Mouse (Mus musculus) liver (tissue): ENCODE measurements around the gene Bckdk.
"Not testable (repeated sequence)": the region's sequence is repeated elsewhere in the genome, so short reads cannot be mapped to it uniquely, and the experiment has no call there.

Experiments used
- DNase-seq: peaks from one replicate; pipeline ENCODE4 v3.0.0-alpha.2; 2020; ENCODE audit warnings: mixed read lengths

Bckdk gene

DNA sequence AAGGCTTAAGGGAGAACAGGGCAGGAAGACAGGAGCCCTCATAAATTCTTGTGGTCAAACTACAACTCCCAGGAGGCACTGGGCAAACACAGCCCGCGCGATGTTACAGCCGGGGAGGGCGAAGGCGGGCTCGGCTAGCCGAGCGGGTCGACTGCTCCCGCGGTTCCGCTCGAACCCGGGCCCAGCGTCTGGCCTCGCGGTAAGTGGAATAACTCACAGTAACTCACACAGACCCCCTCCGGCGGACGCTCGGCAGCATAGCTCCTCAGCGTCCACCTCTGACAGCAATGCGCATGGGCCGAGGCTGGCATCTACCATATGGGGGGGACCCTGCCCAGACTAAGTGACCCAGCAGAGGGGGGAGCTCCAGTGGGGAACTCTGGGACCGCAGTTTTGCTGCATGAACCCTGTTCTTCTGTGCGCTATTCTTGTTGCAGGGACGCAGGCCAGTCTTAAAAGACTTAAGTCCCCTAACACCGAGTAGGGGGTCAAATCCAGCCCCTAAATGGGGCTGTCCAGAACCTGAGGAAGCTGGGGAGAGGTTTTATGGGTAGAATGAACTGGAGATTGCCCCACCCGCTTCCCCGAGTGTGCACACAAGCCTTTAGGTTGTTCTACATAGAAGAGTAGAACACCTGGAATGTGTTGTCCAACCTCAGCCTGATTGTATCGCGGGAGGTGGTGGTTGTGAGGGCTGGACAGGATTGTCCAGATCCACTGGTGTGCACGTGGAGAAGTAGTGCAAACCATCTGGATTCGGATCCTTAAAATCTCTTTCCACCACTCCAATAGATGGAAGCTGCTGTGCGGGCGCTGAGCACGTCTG, at the start of gene Bckdk:
Bckdk (plus strand) TSS at position 112 of the 826 bp plus-strand sequence.
- DNase-seq, result peak; percentile 82

DNA sequence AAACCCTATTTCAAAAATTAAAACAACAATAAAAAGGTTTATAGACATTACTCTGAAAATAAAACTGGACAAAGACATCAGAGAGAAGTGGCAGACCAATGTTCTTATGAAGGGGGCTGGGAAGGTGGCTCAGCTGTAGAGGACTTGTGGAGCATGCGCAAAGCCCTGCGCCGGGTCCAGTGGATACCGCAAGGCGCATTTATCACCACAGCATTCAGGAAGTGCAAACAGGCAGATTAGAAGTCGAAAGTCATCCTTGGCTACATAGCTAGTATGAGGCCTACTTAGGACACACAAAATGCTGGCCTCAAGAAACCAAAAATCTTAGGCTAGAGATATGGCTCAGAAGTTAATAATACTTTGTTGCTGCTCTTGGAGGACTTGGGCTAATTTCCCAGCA, 45.6 kb upstream of the Bckdk start:
- peak; percentile 52 for DNase-seq

DNA sequence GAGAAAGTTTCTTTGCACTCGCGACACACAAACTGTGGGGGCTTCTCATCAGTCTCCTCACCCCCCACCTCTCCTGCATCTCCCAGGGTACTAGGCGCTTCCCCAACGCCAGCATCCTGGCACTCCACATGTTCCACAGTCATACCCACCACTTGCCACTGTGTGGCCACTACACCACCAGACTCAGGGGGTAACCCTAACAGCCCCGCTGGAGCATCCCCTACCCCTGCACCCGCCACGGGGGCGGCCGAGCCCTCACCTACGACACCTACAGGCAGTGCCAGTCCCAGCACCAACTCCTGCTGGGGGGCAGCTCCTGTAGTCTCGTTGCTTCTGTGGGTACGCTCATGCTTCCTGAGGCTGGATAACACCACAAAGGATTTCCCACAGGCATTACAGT, 37.4 kb upstream of the Bckdk start:
- DNase-seq, result no peak

DNA sequence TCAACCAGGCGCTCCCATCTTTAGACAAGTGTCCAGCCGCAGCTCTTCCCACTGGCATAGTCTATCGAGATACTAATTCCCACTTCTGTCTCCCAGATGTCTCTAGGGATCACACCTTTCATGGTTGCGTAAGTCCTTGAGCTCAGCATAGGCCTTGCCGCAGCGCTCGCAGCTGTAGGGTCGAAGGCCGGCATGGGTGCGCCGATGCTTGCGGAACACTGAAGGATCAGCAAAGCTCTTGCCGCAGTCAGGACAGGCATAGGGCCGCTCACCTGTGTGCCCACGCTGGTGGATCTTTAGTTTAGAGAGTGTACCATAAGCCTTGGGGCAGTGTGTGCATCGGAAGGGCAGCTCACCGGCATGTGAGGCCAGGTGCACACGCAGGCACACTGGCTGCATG, 36.2 kb upstream of the Bckdk start:
- no peak for DNase-seq

DNA sequence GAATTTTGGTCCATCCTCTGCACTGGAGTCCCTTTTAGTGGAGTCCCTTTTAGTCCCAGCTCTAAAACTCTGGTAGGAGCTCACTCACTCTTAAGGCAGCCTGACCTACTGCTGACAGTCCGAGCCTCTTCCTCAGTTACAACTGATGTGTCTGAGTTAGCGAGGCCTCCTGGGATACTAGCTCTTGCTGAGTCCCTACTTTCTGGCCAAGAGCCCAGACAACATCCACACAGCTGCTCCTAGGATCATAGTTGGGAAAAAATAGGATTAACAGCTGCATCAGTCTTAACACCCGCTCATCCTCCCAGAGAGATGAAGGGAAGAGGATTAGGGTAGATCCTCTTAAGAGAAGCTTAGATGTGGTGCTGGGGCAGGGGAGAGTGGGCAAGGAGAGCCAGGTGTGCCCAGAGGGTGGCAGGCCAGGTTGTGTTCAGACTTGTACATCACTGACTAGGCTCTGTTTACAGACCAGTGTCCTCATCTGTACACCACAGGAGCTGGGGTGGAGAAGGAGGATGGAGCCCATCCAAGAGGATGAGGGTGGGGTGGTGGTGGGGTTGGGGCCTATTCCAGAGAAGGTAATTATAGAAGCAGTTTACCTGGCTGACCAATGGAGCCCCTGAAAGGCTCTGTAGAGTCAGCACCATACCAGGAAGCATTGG, 34.6 kb upstream of the Bckdk start:
- DNase-seq, result no peak

DNA sequence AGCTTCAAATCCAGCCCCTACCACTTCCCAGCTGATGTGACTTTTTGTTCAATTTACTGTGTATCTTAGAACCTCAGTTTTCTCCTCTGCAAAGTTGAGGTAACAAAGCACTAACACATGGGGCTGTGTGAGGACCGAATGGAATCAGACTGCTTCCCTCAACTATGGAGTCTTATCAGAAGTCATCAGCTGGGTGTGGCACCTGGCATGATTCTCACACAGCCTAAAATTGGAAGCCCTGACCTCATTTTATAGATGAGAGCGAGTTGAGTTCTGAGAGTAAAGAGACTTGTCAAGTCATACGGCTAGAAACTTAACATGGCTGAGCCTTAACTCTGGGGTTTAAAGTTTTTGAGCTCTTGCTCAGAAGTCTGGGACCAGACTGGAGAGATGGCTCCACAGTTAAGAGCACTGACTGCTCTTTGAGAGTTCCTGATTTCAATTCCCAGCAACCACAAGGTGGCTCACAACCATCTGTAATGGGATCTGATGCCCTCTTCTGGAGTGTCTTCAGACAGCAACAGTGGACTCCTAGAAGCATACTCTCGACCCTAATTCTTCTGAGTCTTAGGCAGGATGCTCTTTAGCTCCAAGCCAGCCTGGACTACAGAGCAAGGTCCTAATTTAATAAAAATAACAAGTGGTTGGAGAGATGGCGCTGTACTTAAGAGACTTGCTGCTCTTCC, 33.6 kb upstream of the Bckdk start:
- DNase-seq, result no peak

DNA sequence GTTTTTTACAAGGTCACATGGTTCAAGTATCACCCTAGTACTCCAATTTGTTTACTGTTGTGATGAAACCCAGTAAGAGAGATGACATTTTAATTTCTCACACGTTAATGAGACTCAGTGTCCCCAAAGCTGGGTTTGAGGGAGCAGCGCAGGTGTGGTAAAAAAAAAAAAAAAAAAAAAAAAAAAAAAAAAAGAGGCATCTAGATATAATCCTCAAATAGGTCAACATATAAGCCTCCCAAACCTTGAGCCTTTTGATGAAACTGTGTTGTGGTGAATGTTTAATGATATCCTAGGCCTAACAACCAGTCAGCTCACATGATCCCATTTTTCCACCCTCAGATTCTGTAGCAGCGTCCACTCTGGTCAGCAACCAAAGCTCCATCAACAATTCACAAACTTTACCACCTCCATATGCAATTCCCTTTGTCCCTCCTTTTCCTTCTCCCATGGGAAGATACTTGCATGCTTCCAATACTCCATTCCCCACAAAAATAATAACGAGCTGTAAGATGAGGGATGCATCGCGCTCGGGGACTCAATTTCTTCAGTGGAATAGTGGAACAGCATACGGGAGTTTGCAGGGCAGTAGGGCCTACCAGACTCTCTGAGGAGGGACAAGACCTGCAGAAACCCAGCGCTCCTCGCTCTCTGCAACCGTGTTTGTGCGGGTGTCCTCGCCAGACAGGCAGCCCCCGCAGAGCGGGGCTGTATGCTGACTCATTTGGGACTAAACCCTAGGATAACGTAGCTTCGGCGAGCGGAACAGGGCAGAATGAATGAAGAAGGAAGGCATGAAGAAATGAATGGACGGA, 28.9 kb upstream of the Bckdk start:
- no peak for DNase-seq

DNA sequence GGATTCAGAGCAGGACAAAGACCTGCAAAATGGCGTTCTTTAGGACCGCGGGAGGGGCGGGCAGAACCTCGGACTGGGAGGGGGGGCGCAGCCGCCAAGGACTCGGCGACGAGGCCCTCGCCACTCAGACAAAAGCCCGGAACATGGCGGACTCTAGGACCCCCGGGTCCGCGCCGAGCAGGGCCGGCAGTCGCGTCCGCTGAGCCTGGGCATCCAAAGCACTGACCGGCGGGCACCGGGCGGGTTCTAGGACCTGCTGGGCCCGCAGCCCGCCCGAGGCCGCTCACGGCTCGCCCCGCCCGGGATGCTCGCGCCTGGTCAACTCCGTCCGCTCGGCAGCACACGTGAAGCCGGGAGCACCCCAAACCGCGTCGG, 28.3 kb upstream of the Bckdk start:
- peak; percentile 88 for DNase-seq

DNA sequence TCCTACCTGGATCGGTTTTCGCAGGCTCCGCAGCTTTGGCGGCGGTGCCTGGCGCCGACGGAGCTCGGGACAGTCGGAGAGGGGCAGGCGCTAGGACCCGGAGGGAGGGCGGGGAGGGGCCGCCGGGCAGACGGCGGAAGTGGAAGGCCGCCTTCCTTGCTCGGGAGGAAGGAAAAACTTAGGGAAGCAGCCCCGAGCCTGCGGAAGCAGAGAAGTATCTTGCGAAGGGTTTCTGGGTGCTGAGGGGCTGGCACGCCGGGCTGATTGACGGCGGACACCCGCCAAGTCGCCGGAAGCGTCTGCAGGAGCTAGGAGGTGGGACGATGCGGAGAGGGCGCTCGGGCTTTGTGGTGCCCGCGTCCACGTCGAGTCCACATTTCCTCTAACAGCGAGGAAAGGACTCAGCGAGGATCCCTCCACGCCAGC, 27.8 kb upstream of the Bckdk start, which contains the start of gene Zfp646:
Zfp646 (plus strand) TSS at position 181 of the 426 bp plus-strand sequence.
- DNase-seq, result peak; percentile 89

DNA sequence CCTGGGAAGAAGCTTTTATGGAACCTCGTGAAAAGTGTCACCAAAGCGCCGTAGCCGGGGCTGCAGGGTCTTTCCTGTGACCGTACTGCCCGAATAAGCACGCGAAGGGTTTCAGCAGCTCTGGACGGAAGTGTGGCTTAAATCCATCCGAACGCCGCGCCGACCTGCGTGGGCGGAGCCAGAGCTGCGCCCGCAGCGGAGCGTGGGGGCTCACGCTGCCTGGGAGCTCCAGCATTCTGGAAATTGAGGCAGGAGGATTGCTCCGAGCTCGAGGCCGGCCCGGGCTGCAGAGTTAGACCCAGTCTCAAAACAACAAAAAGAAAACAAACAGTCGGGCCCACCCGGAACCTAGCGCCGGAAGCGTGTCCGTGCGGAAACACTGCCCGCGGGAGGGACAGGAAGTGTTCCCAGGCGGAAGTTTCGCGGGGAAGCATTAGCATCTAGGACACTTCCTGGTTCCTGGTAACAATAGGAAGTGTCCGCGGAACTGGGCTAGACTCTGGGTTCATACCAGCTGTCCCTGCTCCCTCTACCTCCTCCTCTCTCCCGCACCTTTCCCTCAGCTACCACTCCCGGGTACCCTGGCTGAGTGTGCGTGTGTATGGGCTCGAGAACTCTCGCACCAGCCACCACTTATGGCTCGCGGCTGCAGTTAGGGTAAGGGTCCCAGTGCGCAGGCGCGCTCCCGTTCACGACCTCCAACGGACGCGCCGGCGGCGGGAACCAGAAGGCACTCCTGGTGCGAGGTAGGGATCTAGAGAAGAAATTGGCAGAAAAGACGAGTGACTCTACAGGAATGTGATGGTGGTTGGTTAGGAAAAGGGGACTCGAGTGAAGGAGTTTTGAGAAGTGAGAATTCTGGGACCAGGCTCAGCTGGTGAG, 27.2 kb upstream of the Bckdk start, which contains the start of gene Zfp668:
Zfp668 (minus strand) TSS at position 362 of the 882 bp plus-strand sequence.
- peak; percentile 91 for DNase-seq

DNA sequence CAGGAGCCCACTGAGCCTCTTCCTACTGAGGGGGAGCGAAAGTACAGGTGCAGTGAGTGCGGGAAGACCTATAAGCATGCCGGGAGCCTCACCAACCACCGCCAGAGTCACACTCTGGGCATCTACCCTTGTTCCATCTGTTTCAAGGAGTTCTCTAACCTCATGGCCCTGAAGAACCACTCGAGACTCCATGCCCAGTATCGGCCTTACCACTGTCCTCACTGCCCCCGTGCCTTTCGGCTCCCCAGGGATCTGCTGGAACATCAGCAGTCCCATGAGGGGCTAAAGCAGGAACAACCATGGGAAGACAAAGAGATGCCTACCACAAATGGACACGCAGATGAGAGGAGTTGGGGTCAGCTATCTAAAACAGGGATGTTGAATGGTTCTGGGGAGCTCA, 24.6 kb upstream of the Bckdk start:
- no peak for DNase-seq

DNA sequence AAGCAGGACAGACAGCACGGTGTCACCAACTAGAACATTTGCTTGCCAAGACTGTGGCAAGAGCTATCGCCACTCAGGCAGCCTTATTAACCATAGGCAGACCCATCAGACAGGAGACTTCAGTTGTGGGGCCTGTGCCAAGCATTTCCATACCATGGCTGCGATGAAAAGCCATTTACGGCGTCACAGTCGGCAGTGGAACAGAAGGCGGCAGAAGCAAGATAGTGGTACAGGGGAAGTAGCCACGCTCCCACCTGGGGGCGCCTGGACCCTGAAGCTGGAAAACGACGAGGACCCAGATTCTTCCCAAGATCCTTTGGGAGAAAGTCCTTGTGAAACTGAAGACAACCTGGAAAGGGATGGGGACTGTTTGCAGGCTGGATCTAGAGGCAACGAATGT, 23.5 kb upstream of the Bckdk start:
- DNase-seq, result no peak

DNA sequence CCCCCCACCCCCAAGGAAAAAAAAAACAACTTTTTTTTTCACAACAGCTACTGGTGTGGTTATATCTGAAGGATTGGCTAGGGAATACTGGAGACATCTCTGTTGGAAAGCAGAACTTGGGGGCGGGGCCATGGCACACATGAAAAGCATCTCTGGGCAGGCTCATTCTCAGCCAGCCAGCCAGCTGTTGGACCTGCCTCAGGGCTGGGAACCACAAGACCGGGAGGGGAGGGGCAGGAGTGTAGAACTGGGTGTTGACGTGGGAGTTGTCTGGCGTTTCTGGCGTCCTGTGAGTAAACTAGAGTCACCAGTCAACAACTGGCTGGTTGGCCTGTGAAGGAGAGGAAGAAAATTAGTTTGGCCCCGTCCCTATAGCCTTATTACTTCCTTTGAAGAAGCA, 17.9 kb upstream of the Bckdk start:
- DNase-seq, result no peak

DNA sequence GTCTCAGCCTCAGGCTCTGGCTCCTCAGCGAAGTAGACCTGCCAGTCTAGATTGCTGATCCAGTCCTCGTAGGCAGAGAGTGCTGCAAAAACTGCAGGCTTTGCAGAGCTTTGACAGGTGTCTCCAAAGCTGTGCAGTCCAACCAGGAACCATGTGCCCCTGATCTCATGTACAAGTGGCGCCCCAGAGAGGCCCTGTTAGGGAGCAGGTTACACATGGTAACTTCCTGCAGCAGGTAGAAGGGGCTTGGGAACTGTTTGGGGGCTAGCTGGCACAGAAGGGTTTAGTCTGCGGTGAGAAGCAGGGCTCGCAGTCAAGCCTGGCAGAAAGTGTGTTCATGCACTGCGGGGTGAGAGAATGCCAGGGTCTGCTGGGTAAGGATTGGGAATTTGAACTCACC, 17.3 kb upstream of the Bckdk start:
- no peak for DNase-seq

DNA sequence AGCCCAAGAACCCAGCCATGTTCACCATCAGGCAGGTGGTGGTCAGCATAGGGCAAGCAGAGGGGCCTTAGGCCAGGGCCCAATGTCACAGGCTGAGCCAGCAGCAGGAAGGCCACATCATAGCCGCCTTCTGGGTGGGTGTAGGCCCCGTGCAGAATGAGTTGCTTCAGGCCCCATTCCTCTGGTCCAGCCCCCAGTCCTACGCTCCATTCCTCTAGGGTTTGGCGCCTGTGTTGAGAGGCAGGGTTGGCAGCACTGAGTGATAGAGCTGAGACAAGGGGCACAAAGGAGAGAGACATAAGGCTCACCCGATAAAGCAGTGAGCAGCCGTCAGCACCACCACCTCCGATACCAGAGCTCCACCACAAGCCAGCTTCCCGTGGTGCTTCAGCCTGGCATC, 16.7 kb upstream of the Bckdk start:
- no peak for DNase-seq

DNA sequence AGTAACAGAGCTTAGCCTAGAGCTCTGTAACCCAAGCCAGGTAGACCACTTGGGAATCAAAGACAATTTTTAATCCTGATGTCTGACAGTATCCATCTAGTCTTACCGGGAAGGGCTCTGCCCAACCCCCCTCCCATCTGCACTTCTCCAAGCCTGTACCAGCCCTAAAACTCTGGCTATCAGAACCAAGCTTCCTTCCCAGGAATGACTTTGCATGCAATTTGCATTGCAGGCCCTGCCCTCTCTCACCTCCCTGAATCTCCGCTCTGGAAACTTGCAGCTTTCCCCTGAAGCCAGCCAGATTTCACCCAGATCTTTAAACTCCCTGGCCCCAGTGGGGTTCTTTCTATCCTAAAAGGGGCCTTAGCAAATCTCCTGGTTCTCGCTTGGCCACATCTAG, 16.1 kb upstream of the Bckdk start:
- DNase-seq, result no peak

DNA sequence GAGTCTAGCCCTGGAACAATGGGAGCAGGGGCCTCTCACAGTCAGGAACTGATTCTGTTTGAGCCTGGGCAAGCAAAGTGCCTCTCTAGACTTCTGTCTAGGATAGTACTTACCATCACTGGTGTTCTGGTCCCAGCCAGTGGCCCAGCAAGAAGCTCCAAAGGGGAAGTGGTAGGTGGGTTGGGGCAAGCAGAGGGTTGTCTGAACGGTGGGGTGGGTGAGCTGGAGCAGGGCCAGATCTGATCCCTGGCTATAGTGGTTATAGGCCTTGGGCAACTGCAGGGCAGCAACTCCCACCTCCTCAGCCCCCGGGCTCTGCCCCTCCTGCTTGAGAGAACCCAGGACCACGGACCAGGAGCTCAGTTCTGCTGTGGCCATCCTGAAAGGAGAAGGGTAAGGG, 15.1 kb upstream of the Bckdk start:
- DNase-seq, result no peak

DNA sequence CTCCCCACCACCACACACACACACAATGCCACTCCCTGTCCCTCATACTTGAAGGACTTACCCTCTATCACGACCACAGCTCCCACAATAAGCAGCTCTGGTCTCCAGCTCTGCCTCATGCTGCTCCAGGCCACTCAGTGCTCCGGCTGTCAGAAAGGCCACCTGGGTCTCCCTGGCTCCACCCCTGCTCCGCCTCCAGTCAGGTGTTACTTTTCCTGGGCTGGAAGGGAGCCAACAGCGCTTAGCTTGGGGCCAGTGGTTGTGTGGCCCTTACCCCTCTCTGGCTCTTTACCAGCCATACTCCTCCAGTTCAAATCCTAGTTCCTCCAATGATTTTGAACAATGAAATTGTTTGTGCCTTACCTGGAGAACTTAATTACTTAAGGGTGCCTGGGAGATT, 13.1 kb upstream of the Bckdk start, which contains the start of gene Prss53:
Prss53 (minus strand) TSS at position 173 of the 400 bp plus-strand sequence.
- no peak for DNase-seq

DNA sequence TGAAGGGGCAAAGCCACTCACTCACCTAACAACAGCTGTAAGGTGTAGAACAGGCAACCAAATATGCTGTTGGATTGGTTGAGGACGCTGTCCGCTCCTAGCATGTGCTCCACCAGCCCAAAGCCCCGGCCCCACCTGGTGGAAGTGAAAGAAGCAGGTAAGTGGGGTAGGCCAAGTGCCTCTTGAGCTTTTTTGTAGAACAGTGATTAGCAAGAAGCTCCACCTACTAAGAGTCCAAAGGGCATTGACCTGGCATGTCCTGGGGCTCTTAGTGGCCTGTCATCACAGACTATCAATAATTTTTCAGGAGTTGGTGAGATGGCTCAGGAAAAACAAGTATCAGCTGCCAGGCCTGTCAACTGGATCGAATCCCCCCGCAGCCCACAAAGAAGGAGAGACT, 9.4 kb upstream of the Bckdk start:
- DNase-seq, result no peak

DNA sequence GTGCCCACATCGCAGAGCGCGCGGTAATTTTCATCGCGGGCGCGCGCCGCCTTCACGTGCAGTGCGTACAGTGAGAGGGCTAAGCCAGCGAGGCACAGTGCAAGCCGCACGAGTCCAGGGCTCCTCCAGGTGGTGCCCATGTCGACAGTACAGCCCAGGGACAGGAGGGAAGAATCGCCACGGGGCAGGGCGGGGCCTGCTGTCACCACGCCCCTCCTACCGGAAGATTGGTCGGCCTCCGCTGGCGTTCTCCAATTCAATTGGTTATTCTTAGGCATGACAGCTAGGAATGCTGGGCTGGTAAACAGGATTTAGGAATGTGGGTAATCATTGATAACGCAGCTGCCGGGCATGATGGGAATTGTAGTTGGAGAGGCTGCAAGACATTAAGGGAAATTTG, 8.4 kb upstream of the Bckdk start, which contains the start of the genes Gm21974 and Vkorc1:
Gm21974 (minus strand) TSS at position 13 of the 400 bp plus-strand sequence.
Vkorc1 (minus strand) TSS at position 176 of the 400 bp plus-strand sequence.
- DNase-seq, result peak; percentile 96

DNA sequence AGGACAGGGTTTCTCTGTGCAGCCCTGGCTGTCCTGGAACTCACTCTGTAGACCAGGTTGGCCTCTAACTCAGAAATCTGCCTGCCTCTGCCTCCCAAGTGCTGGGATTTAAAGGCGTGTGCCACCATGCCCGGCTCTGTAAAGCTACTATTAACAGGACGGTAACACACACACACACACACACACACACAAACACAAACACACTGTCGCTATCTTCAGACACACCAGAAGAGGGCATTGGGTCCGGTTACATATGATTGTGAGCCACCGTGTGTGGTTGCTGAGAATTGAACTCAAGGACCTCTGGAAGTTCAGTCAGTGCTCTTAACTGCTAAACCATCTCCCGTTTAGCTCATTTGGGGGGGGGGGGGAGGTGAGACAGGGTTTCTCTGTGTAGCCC, 8.0 kb upstream of the Bckdk start:
- not testable (repeated sequence) for DNase-seq
